Mouse (Mus musculus) forebrain, embryonic 16.5 days (tissue): ENCODE results near the gene Klk10. TPM values are rescaled to one million over a fixed set of nuclear protein-coding genes. Genes with fewer than 3 reads are reported as not detected.

Experiments
- ATAC-seq: fragments of 200-750 bp; cut with Nextera tagmentation; 2 replicates; pipeline ENCODE4 v1.8.0; 2017; ENCODE audit warnings: mild to moderate bottlenecking, moderate library complexity
- H3K27ac ChIP-seq: fragments of 300-500 bp; sonication (generic); 2 replicates; pipeline ENCODE4 v1.5.1; 2014; ENCODE audit warnings: low read length, control low read depth
- H3K27me3 ChIP-seq: fragments of 300-500 bp; sonication (generic); replicated peaks from 2 replicates; pipeline ENCODE4 v1.6.1; 2014; ENCODE audit warnings: low read length; ENCODE audit not compliant: control insufficient read depth, insufficient read depth
- H3K36me3 ChIP-seq: fragments of 300-500 bp; sonication (generic); 2 replicates; pipeline ENCODE4 v1.6.1; 2014; ENCODE audit not compliant: control insufficient read depth, insufficient read depth
- H3K4me1 ChIP-seq: fragments of 300-500 bp; sonication (generic); replicated peaks from 2 replicates; pipeline ENCODE4 v1.6.1; 2014; ENCODE audit warnings: low read length; ENCODE audit not compliant: control insufficient read depth, insufficient read depth
- H3K4me2 ChIP-seq: fragments of 300-500 bp; sonication (generic); 2 replicates; pipeline ENCODE4 v1.6.1; 2014; ENCODE audit warnings: mild to moderate bottlenecking, low read length, control low read depth
- H3K4me3 ChIP-seq: fragments of 300-500 bp; sonication (generic); replicated peaks from 2 replicates; pipeline ENCODE4 v1.5.1; 2014; ENCODE audit warnings: mild to moderate bottlenecking, low read length, control low read depth
- H3K9ac ChIP-seq: fragments of 300-500 bp; sonication (generic); replicated peaks from 2 replicates; pipeline ENCODE4 v1.6.1; 2014; ENCODE audit warnings: low read depth, low read length, control low read depth
- H3K9me3 ChIP-seq: fragments of 300-500 bp; sonication (generic); 2 replicates; pipeline ENCODE4 v1.6.1; 2016; ENCODE audit warnings: low read length; ENCODE audit not compliant: control insufficient read depth
- WGBS: fragments of 180-500 bp; shearing (Covaris S2); extraction: QIAGEN DNeasy Blood & Tissue Kit; methylation state at CpG from one replicate; pipeline ENCODE4 v1.1.7; 2014; 5-methylcytosine and 5-hydroxymethylcytosine counted together
- polyA plus RNA-seq: library from polyadenylated mRNA; unstranded; fragments of >200 nt; fragmentation: Nextera tagmentation; extraction: Ambion mirVana; gene quantifications from 2 replicates; pipeline ENCODE4 v1.2.1, GENCODE M21; 2015

Gene Klk10
- polyA plus RNA-seq, 1 experiment from 2014 or later: 0.35 TPM

DNA sequence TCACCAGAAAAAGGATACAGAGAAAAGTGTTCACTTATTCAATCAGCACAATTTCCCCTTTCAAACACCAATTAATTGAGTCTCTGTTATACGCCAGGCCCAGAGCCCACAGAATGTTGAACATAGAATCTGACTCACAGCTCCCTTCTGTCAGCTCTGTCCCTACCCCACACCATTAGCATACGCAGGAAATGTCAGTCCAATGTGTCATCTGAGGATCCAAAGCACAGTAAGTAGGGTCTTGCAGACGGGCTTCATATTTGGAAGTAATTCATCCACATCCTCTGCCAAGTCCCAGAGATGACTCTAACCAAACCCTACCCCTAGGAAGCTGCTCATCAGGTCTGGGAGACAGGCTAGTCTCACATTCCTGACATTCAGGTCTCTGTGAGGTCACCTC lies 7.3 kb downstream of the Klk10 start:
- ATAC-seq: no peak
- H3K9ac ChIP-seq: no peak overlapping the region
- 71% methylated on average over 3 of the region's 3 CpGs for WGBS
- no peak overlapping the region for H3K4me2 ChIP-seq
- H3K4me1 ChIP-seq: no peaks in the 10 kb centered on the region
- no peaks in the 10 kb centered on the region for H3K36me3 ChIP-seq
- no peaks in the 10 kb centered on the region for H3K9me3 ChIP-seq
- H3K27me3 ChIP-seq: no peaks in the 10 kb centered on the region
- H3K4me3 ChIP-seq: no peak overlapping the region
- no peak overlapping the region for H3K27ac ChIP-seq

- Histone ChIP-seq H3K4me3 (no peak overlapping the region), H3K27me3 (no peaks in the 10 kb centered on the region), H3K4me1 (no peaks in the 10 kb centered on the region), H3K9me3 (no peaks in the 10 kb centered on the region), H3K4me2 (no peak overlapping the region), H3K36me3 (no peaks in the 10 kb centered on the region), H3K27ac (no peak overlapping the region), H3K9ac (no peak overlapping the region)
- 76% methylated on average over 2 of the region's 2 CpGs for WGBS
- ATAC-seq: no peak
These were observed 8.5 kb downstream of the Klk10 start for GRCm38 (mm10) chr7:43789295-43789694.

DNA sequence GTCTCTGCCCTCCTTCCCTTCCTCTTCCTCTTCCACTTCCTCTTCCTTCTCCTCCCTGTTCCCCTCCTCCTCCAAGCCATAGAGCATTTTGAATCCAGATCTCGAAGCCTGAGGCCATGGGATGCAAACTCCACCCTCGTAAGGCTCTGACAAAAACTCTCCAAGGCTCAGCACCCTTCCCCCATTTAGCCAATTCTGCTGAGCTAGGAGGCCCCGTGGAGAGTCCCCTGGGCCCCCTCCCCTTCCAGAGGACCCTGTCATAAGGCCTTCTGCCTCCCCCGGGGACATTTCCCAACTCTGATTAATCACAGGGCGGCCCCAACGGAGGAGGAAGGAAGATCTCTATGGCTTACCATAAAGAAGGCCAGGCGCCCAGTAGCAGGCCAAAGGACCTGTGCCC lies 10.8 kb downstream of the Klk10 start, which contains the start of gene Klk9:
Gene Klk9 (plus strand): TSS at position 301 of the 400 bp plus-strand sequence.
- Histone ChIP-seq H3K4me1 (0 out of 2 replicates have a peak, but pooled peaks cover 3% of the 10 kb centered on the region), H3K9me3 (no peaks in the 10 kb centered on the region), H3K36me3 (no peaks in the 10 kb centered on the region), H3K27me3 (peaks cover 13% of the 10 kb centered on the region), H3K27ac (no peak within 1 kb of the TSS), H3K4me3 (no peak within 1 kb of the TSS), H3K4me2 (no peak within 1 kb of the TSS), H3K9ac (no peak within 1 kb of the TSS)
- ATAC-seq: no peak
- 83% methylated on average over 7 of the region's 7 CpGs for WGBS

GRCm38 (mm10) chr7:43796355-43796754 lies 15.5 kb downstream of the Klk10 start:
- H3K36me3 ChIP-seq: no peaks in the 10 kb centered on the region
- H3K27me3 ChIP-seq: peaks cover 18% of the 10 kb centered on the region
- peak; percentile 36; the same call in 1 of the 2 replicates for ATAC-seq
- 8% methylated on average over 8 of the region's 8 CpGs for WGBS
- peak overlapping the region; percentile 52 for H3K4me3 ChIP-seq
- H3K4me1 ChIP-seq: peaks cover 10% of the 10 kb centered on the region; the same call in 1 of the 2 replicates
- H3K9me3 ChIP-seq: no peaks in the 10 kb centered on the region
- H3K9ac ChIP-seq: peak overlapping the region; percentile 49; the same call in 1 of the 2 replicates
- H3K4me2 ChIP-seq: peak overlapping the region; percentile 72
- H3K27ac ChIP-seq: no peak overlapping the region

DNA sequence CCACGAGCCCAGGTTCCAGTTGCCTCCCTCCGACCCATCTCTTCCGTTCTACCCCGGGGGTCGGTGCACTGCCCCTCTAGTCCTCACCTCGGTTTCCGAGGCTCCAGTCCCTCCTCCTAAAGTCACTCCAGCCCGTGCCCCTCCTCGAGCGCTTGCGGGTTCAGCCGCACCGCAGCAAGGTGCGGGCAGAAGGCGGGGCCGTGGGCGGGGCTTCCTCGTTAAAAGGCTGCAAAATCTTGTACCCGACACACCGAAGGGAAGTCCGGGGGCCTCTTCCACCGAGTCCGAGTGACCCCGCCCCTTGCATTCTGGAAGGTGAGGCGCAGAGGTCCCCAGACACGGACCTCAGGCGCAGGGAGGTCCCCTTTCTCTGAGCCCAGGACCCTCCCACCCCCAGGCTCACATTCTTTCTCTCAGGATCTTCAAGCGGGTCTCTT lies 16.5 kb downstream of the Klk10 start, which contains the start of gene Klk8:
Gene Klk8 (plus strand): TSS at position 245 of the 437 bp plus-strand sequence.
- under 1% methylated on average over 28 of the region's 28 CpGs for WGBS
- H3K27ac ChIP-seq: no peak within 1 kb of the TSS
- peaks cover 10% of the 10 kb centered on the region; the same call in 1 of the 2 replicates for H3K4me1 ChIP-seq
- H3K4me3 ChIP-seq: peak within 1 kb of the TSS; percentile 52
- H3K27me3 ChIP-seq: peaks cover 18% of the 10 kb centered on the region
- H3K36me3 ChIP-seq: no peaks in the 10 kb centered on the region
- H3K9ac ChIP-seq: peak within 1 kb of the TSS; percentile 49
- ATAC-seq: peak; percentile 47
- peak within 1 kb of the TSS; percentile 72 for H3K4me2 ChIP-seq
- no peaks in the 10 kb centered on the region for H3K9me3 ChIP-seq

- H3K9me3 ChIP-seq: no peaks in the 10 kb centered on the region
- 39% methylated on average over 13 of the region's 13 CpGs for WGBS
- H3K27ac ChIP-seq: no peak overlapping the region
- H3K4me3 ChIP-seq: peak overlapping the region; percentile 52
- peaks cover 10% of the 10 kb centered on the region; the same call in 1 of the 2 replicates for H3K4me1 ChIP-seq
- ATAC-seq: peak; percentile 52
- H3K27me3 ChIP-seq: peaks cover 18% of the 10 kb centered on the region
- no peaks in the 10 kb centered on the region for H3K36me3 ChIP-seq
- peak overlapping the region; percentile 49; the same call in 1 of the 2 replicates for H3K9ac ChIP-seq
- H3K4me2 ChIP-seq: peak overlapping the region; percentile 72
These were observed 17.1 kb downstream of the Klk10 start for GRCm38 (mm10) chr7:43797844-43798462.

- Histone ChIP-seq H3K27me3 (peaks cover 18% of the 10 kb centered on the region), H3K4me1 (peaks cover 10% of the 10 kb centered on the region; the same call in 1 of the 2 replicates), H3K9me3 (no peaks in the 10 kb centered on the region), H3K4me2 (no peak overlapping the region), H3K9ac (no peak overlapping the region), H3K36me3 (no peaks in the 10 kb centered on the region), H3K27ac (no peak overlapping the region), H3K4me3 (no peak overlapping the region)
- ATAC-seq: no peak
- 72% methylated on average over 7 of the region's 7 CpGs for WGBS
These were observed 19.0 kb downstream of the Klk10 start for GRCm38 (mm10) chr7:43799876-43800275.

DNA sequence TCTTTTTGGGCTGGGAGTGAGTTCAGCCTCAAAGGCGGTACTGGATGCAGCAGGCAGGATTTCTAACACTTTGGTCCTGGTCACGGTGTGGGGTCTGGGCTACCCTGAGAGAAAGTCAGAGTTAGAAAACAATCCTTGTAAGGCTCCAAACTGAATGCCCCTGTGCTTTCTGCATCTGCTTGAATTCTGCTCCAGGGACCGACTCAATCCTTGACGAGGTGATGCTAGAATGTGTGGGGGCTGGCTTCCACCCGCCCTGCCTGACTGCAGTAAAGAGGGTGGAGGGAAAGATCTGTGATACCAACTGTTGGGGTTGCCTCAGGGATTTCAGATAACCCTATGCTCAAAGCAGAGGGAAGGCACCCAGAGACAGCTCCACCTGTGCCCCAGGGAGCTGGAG lies 30.2 kb downstream of the Klk10 start, which contains the start of gene Klk7:
Gene Klk7 (plus strand): TSS at position 301 of the 400 bp plus-strand sequence.
- Histone ChIP-seq H3K36me3 (no peaks in the 10 kb centered on the region), H3K27me3 (no peaks in the 10 kb centered on the region), H3K9ac (no peak within 1 kb of the TSS), H3K9me3 (no peaks in the 10 kb centered on the region), H3K4me3 (no peak within 1 kb of the TSS), H3K27ac (no peak within 1 kb of the TSS), H3K4me1 (no peaks in the 10 kb centered on the region), H3K4me2 (no peak within 1 kb of the TSS)
- WGBS: 48% methylated on average over 5 of the region's 5 CpGs
- ATAC-seq: no peak

DNA sequence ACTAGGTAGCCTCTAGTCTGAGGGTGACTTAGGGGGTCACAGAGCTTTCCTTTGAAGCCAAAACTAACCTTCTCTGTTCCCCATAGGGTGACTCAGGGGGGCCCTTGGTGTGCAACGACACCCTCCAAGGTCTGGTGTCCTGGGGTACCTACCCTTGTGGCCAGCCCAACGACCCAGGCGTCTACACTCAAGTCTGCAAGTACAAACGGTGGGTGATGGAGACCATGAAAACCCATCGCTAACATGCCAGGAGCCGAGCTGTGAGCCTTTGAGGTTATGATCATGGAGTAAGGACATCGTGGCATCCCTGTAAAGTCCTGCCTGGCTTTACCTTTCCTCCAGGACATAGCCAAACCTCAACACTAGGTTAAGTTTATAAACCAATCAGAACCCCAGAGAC lies 34.4 kb downstream of the Klk10 start:
- no peak overlapping the region for H3K4me2 ChIP-seq
- H3K27me3 ChIP-seq: no peaks in the 10 kb centered on the region
- no peaks in the 10 kb centered on the region for H3K36me3 ChIP-seq
- H3K9me3 ChIP-seq: no peaks in the 10 kb centered on the region
- ATAC-seq: no peak
- H3K4me1 ChIP-seq: no peaks in the 10 kb centered on the region
- no peak overlapping the region for H3K4me3 ChIP-seq
- 90% methylated on average over 7 of the region's 7 CpGs for WGBS
- no peak overlapping the region for H3K9ac ChIP-seq
- no peak overlapping the region for H3K27ac ChIP-seq
